Mouse (Mus musculus) gastrocnemius, postnatal 4 days (tissue): ENCODE measurements around the gene Nsf. TPM values are rescaled to one million over a fixed set of nuclear protein-coding genes. Genes with fewer than 3 reads are reported as not detected.
A peak's percentile ranks its signal among the peaks of the same experiment; 100 is the strongest.

ENCODE experiments used
- DNase-seq, 2 experiments: peaks; one replicate each; pipeline ENCODE4 v3.0.0; 2021 to 2022; ENCODE audit warnings: low spot score in 2 of 2, mixed read lengths in 2 of 2
- total RNA-seq, 2 experiments: library from RNA; stranded (reverse); gene quantifications; 2 replicates each; pipeline ENCODE4 v1.2.3; 2021

The Nsf gene
- total RNA-seq, 2 experiments from 2014 or later = 29.3 to 30.3 TPM

GRCm38 (mm10) chr11:103942740-103943139 is 11.1 kb downstream of the Nsf start:
- no peak for DNase-seq

DNA sequence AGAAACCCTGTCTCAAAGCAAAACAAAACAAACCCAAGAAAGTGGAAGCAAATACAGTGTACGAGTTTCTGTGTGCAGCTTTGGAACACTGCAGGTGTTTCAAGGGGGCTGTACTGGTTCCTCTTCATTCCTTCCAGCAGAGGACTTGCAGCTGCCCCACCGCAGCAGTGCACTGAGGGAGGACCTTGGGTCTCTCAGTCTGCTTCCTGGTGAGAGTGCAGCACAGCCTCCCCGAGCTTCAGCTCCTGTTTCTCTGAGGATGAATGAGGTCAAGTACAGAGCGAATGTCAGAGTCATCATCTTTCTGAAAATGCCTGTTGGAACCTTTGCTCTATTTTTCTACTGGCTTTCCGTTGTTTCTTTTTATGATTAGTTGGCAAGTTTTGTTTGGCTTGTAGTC is 12.5 kb downstream of the Nsf start:
- no peak for DNase-seq

DNA sequence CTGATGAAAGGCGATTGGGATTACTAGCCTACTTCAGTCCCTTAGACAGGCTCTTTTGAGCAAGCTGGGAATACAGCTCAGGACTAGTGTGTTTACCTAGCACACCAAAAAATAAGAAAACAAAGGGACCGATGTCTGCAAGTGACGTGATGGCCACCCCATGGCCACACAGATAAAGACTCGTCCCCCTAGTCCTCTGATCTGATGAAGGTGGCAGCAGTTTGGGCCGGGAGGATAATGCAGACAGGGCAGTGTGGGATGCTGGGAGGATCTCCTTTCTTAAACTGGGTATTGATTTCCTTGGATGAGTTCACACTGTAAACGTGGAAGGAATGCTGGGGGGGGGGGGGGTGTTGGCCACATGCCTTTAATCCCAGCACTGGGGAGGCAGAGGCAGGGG is 13.0 kb downstream of the Nsf start:
- no peak for DNase-seq

DNA sequence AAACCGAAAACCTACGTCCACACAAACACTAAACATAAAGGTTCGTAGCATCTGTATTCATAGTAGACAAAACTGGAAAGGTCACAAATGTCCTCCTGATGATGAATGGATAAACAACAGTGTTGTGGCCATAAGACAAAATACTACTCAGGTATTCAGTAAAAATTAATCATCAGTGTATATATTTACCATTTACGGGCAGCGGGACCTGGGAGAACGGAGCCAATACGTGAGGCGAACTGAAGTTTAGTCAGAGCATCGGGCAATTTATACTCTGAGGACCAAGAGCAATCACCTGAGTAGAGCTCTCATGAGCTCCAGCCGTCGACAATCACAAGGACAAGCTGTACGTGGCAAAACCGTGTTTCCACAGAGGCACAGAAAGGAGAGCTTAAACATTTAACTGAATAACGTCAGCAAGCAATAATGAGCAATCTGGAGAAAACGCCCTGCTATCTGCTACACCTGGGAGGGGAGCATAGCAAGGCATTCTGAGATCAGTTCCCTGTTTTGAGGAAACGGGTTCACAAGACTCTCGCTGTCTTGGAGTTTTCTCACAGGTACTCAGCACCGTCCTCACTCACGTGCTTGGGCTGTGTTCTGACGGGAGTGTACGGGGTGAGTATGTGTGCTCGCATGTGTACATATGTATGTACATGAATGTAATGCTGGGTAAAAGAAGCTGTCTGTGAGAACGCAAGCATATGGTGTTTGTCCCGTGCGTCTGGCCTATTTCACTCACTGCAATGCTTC is 15.7 kb downstream of the Nsf start:
- DNase-seq = no peak

- DNase-seq = no peak
Measured at GRCm38 (mm10) chr11:103937451-103937850, 16.4 kb downstream of the Nsf start.

DNA sequence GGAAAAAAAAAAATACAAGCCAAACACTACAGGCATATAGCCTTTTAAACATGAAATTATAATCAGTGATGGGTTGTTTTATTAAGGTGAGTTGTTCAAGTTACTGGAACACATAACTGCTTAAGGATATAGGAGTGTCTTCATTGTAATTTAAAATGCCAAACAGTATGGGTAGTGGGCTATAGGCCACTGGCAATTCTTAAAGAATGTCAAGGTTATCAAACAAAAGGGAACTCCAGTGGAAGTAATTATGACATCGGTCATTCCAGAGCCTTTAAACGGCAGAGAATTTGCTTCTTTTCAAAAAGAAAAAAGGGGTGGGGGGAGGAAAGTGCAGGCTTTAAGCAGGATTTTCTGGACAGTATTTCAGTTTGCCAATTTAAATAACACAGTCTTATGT is 18.1 kb downstream of the Nsf start:
- DNase-seq = no peak

GRCm38 (mm10) chr11:103933886-103934285 is 20.0 kb downstream of the Nsf start:
- DNase-seq = no peak

DNA sequence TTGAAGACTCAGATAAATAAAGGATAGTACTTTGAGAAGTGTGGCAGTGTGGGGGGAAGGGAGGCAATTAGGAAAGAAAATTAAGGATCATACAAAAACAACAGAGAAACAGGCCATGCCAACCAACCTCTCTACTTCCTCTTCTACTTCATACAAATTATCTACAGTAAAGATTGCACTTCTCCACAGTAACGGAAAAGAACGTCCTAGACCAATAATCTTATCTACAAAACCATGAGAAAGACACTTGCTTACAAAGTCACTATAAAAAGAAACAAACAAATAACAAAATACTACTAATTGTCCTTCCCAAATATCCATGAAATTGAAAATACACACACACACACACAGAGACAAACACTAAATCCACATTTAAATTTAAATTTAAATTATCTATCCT is 29.9 kb downstream of the Nsf start:
- DNase-seq = no peak

DNA sequence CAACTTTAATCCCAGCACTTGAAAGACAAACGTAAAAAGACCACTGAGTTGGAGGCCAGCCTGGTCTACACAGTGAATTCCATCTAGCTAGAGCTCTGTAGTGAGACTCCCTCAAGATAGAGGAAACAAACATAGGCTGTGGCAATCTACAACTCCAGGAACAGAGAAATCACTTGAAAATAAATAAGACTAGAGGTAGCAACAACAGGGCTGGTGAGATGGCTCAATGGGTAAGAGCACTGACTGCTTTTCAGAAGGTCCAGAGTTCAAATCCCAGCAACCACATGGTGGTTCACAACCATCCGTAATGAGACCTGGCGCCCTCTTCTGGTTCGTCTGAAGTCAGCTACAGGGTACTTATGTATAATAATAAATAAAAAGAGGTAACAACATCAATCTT is 30.6 kb downstream of the Nsf start:
- no peak for DNase-seq

GRCm38 (mm10) chr11:103922812-103923211 is 31.0 kb downstream of the Nsf start:
- DNase-seq = no peak

DNA sequence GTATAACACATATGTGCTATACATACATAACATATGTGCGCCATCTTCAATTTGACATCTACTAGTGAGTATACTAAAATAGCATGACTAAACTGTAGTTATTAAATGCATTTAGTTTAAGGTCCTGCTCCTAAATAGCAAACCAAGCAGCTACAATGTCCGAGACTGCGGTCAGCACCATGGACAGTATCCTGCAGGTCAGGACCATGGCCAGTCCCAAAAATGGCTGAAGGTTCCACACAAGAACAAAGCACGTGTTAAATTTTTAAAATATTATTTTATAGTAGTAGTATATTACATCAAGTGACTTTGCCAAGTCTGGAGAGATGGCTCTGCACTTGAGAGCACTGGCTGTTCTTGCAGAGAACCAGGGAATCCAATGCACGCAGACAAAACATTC is 33.2 kb downstream of the Nsf start:
- DNase-seq = peak in 1 of 2 experiments; percentile 50

- no peak for DNase-seq
Measured at GRCm38 (mm10) chr11:103916807-103917206, 37.0 kb downstream of the Nsf start.

DNA sequence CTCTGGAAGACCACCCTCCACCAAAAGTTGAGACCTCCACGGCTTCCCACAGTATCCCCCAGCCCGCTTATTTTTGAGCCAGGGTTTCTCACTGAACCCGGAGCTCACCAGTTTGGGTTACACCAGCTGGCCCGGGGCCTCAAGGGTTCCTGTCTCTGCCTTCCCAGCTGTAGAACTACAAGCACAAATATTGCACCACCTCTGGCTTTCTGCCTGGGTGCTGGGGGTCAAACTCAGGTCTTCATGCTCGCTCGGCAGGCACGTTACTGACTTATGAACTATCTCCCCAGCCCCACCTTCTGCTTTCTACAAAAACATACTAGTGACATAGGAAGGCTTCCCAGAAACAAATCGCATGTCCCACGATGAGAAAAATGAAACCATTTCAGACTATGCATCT is 38.2 kb downstream of the Nsf start:
- DNase-seq = no peak

DNA sequence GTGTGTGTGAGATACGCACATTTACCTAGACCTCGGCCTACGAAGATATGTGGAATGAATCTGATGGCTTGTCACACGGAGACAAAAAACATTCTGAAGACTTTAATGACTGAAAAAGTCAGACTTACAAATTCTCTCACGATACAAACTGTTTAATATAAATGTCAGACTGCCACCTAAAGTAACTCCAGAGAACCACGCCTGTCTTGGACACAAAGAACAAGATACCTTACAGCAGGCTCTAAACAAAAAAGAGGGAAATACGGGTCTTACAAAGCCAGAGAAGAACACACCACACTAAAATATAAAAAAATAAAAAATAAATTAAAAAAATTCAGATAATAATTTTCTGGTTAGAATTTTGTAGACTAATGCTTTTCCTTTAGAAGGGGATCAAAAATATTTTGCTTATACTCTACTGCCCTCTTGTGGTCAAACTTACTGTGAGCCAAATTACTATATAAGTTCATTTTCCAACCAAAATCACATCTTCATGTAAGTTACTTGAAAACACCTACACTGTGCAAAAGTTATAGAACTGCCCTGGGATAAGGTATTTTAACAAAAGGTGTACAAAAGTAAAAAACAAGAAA is 42.8 kb downstream of the Nsf start:
- DNase-seq = no peak

- DNase-seq = no peak
Measured at GRCm38 (mm10) chr11:103910531-103910930, 43.3 kb downstream of the Nsf start.

GRCm38 (mm10) chr11:103909809-103910208 is 44.0 kb downstream of the Nsf start:
- DNase-seq = no peak

DNA sequence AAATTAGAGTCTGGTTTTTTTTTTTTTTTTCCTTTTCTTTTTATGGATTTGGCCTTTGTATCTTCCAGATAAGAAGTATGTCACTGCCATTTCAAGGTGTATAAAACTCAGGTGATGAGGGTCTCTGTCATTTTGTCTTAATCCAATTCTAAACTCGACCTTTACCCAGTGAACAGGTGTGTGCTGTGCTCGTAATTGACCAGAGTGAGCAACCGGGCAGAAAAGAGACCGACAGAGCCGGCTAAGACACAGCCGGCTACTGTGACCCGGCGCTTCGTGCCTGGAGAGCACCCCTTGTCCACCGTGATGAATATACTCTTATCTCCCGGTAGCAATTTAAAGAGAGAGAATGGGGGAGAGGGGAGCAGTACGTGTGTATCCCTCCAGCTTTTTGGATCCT is 44.5 kb downstream of the Nsf start:
- no peak for DNase-seq

DNA sequence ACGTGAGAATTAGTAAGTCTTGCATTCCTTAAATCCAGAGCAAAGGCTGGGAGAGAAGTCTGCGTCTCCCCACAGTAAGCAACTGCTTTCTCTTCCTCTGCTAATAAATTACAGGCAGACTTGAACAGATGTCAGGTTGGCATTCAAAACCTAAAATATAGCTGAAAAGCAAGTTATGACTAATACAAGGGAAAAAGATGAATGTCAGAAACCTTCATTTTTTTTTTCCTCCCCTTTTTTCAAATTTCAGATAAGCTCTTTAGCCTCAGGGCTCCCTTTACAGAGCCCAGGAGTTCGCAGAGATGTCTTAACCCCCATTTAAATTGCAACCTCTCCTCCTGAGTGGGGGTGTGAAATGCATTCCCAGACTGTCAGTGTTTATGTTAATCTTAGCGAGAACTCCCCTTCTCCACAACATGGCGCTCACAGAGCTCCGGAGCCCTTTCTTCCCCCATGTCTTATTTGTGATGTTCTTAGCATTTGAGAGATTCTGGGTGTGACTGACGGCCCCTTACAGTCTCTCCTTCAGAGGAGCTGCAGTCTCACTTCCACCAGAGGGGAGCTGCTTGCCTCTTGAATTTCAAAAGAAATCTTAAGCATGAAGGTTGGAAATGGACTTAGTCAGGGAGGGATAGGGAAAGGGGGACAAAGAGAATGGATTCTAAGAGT is 47.7 kb downstream of the Nsf start:
- no peak for DNase-seq

DNA sequence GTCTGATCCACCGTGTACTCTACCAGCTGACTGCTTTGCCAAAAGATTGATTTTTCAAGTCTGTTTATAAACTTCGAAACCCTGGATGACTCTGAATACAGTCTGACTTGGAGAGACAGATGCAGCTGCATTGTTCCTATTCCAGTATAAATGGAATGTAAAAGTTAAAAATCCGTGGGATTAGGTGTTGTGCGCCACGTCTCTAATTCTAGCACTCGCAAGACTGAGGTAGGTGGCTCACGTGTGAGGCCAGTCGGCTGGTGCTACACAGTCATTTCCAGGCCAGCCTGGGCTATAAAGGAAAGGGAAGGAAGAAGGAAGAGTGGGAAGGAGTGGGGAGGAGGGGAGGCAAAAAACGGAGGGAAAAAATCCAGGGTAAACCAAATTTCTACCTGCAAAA is 48.4 kb downstream of the Nsf start:
- no peak for DNase-seq

DNA sequence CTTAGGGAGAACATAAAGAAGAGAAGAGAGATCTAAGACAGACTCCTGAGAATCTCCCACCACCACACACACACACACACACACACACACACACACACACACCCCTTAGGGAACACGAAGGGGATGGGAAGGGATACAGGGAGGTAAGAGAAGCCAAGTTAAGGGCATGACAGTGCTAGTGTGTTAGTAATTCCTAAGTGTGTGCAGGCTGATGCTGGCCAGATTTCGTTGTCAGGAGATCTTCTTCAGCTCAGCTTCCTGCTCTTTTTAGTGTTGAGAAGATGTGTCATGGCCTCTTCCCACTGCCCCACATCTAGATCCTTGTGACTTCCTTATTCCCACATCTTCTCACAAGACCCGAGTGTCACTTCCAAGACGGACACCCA is 52.3 kb downstream of the Nsf start:
- DNase-seq = no peak

DNA sequence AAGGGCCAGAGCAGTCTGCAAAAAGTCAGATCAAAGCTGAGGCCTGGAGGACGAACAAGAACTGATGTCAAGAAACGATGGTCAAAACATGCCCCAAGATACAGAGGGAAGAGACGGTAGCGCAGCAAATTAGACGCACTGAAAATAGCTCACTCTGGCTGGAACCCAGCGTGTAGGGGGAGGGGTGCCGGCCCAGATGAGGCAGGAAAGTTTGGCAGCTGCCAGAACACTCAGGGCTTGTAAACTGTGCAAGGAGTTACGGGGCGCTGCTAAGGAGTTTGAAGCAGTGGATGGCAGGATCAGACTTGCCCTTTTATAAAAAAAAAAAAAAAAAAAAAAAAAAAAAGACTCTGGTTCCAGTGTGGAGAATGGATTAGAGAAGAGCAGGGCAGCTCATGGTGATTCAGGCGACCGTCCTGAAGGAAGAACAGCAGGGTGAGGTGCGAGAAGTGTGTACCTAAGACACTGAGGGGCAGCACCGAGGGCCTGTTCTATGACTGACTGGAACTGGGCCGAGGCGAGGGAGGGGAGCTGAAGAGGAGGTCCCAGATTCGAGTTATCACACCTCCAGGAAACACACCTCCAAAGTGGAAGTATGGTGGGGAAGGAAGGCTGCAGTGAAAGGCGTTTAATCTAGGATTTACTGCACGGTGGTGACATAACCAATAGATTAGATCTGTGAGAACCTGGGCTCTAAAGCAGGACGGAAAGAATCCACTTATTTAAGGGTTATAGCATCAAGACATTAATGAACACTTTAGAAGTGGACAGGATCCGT is 52.9 kb downstream of the Nsf start:
- peak in 1 of 2 experiments; percentile 31 for DNase-seq
